29 mouse cellular contexts compared by ENCODE assay signal in genomic region chr9:94694983-94695382, GRCm38 (mm10). TPM values are rescaled to one million over a fixed set of nuclear protein-coding genes. Genes with fewer than 3 reads are reported as not detected.
DNase-seq lines count a peak whose midpoint lies in the region; ATAC-seq lines count a peak whose summit lies in the region.
"Had no signal": no experiment of that assay in that cellular context is flagged by ENCODE, and none has a peak within 500 bp of the region (broad histone marks: within the 10 kb centered on the region; RNA-seq: fewer than 3 reads in every experiment).

No protein-coding gene starts in this region.

- DNase-seq in c-Kit-positive CD71-positive TER-119-positive erythroid progenitor cells, embryonic 14.5 days (ENCODE audit: low spot score), result peak; percentile 5
- peak; percentile 58 for DNase-seq in liver
- no peak for DNase-seq in left cerebral cortex, adult 8-10 months (ENCODE audit: low spot score in 2 of 2)
- no peak for DNase-seq in adrenal gland, adult (ENCODE audit: inconsistent age in 2 of 2, low spot score in 1 of 2)
- no peak for DNase-seq in layer of hippocampus, adult 8-10 months (ENCODE audit: low spot score in 2 of 2)
- DNase-seq: adrenal gland, postnatal 14 days; B cell, adult 2 months; cerebellum, adult 18-20 months; cerebellum, postnatal 10 days; gastrocnemius, postnatal 14 days; heart, postnatal 10 days; kidney, adult 18-20 months; kidney, postnatal 25 days; lung, embryonic 14.5 days; lung, postnatal 14 days; right cerebral cortex, postnatal 25 days; thymus, postnatal 14 days had no signal

- H3K4me1 ChIP-seq in liver, embryonic 15.5 days (replicated peaks), result peaks cover 59% of the 10 kb centered on the region
- H3K4me1 ChIP-seq: forebrain, embryonic 13.5 days; midbrain, embryonic 15.5 days had no signal

- peak overlapping the region; percentile 64 for H3K27ac ChIP-seq in liver, embryonic 15.5 days (replicated peaks)
- H3K27ac ChIP-seq: forebrain, embryonic 13.5 days; hindbrain, embryonic 14.5 days; kidney, embryonic 15.5 days; left cerebral cortex, adult 2 months; limb, embryonic 13.5 days; midbrain, embryonic 15.5 days; neural tube, embryonic 15.5 days; stomach, embryonic 15.5 days had no signal

- no peak overlapping the region for H3K4me3 ChIP-seq in liver, embryonic 15.5 days (replicated peaks)
- H3K4me3 ChIP-seq: forebrain, embryonic 13.5 days; heart, embryonic 13.5 days; kidney, embryonic 15.5 days; left cerebral cortex, adult 2 months; limb, embryonic 13.5 days; midbrain, embryonic 15.5 days; neural tube, embryonic 15.5 days; stomach, embryonic 15.5 days had no signal

- H3K4me2 ChIP-seq in liver, embryonic 15.5 days, result peak overlapping the region; percentile 44
- H3K4me2 ChIP-seq: forebrain, embryonic 13.5 days; heart, embryonic 13.5 days; hindbrain, embryonic 14.5 days; kidney, embryonic 15.5 days; limb, embryonic 13.5 days; lung, embryonic 14.5 days; midbrain, embryonic 15.5 days; neural tube, embryonic 15.5 days; stomach, embryonic 15.5 days had no signal

- ATAC-seq in liver, embryonic 15.5 days (ENCODE audit: insufficient read depth), result peak; percentile 67
- peak; percentile 70 for ATAC-seq in megakaryocyte-erythroid progenitor cell, adult 5-6 weeks (replicated peaks; ENCODE audit: low FRiP score, low TSS enrichment, poor library complexity, severe bottlenecking)
- ATAC-seq: forebrain, embryonic 13.5 days; inflammation-experienced regulatory T-cells, adult 6 months; midbrain, embryonic 15.5 days had no signal

- H3K9ac ChIP-seq in liver, embryonic 15.5 days, result no peak overlapping the region; the same call in 1 of the 2 replicates
- H3K9ac ChIP-seq: forebrain, embryonic 13.5 days; heart, embryonic 13.5 days; hindbrain, embryonic 14.5 days; kidney, embryonic 15.5 days; limb, embryonic 13.5 days; lung, embryonic 14.5 days; midbrain, embryonic 15.5 days; neural tube, embryonic 15.5 days; stomach, embryonic 15.5 days had no signal

- 22% methylated on average over 3 of the region's 3 CpGs for WGBS in liver, embryonic 15.5 days (ENCODE audit: insufficient replicate concordance)

- no peaks in the 10 kb centered on the region for H3K36me3 ChIP-seq in liver, embryonic 15.5 days (replicated peaks)
- H3K36me3 ChIP-seq: heart, embryonic 13.5 days; kidney, embryonic 15.5 days; limb, embryonic 13.5 days; midbrain, embryonic 15.5 days; neural tube, embryonic 15.5 days; stomach, embryonic 15.5 days had no signal

- H3K9me3 ChIP-seq in liver, embryonic 15.5 days (replicated peaks), result no peaks in the 10 kb centered on the region
- H3K9me3 ChIP-seq: forebrain, embryonic 13.5 days; heart, embryonic 13.5 days; kidney, embryonic 15.5 days; limb, embryonic 13.5 days; midbrain, embryonic 15.5 days; neural tube, embryonic 15.5 days; stomach, embryonic 15.5 days had no signal

- H3K27me3 ChIP-seq in liver, embryonic 15.5 days, result no peaks in the 10 kb centered on the region
- H3K27me3 ChIP-seq: forebrain, embryonic 13.5 days; heart, embryonic 13.5 days; kidney, embryonic 15.5 days; limb, embryonic 13.5 days; midbrain, embryonic 15.5 days; neural tube, embryonic 15.5 days; stomach, embryonic 15.5 days had no signal

RNA-seq across cellular contexts. Expression of gene Slc9a9, which starts 25.3 kb away (rescaled TPM):
- polyA plus RNA-seq in liver, embryonic 15.5 days (2015; fragmentation: Nextera tagmentation; extraction: Ambion mirVana), result 2.7 TPM in 2 replicates
- 3.0 and 5.7 TPM in 2 replicates for total RNA-seq in megakaryocyte-erythroid progenitor cell, adult 5-6 weeks (2014; fragmentation: Nextera tagmentation)
- 2.9 and 6.1 TPM in 2 replicates for total RNA-seq in megakaryocyte-erythroid progenitor cell, adult 5-6 weeks (2017)
- 10 to 100 TPM; 20.8 to 27.9 (median 24.4) TPM for total RNA-seq in left cerebral cortex, adult 8-10 months (2022)
- total RNA-seq in layer of hippocampus, adult 8-10 months (2022), result 10 to 100 TPM; 15.3 to 22.8 (median 19.3) TPM

Comparison
In these comparisons a context has a peak if more than half of its experiments do, and no peak if none do; other contexts are left out.
1. DNase-seq: peak in c-Kit-positive CD71-positive TER-119-positive erythroid progenitor cells, embryonic 14.5 days (single experiment) and liver (single experiment); none in left cerebral cortex, adult 8-10 months (0 of 2), adrenal gland, adult (0 of 2) and layer of hippocampus, adult 8-10 months (0 of 2).